Mouse (Mus musculus) myocyte (in vitro differentiated cells): ENCODE data around the gene Armcx5. TPM values are rescaled to one million over a fixed set of nuclear protein-coding genes. Genes with fewer than 3 reads are reported as not detected.

Experiments
- H3K27me3 ChIP-seq: one replicate; pipeline ENCODE4 v1.6.1; 2011; ENCODE audit not compliant: control insufficient read depth, insufficient read depth, insufficient read length
- H3K36me3 ChIP-seq: one replicate; pipeline ENCODE4 v1.6.1; 2011; ENCODE audit not compliant: control insufficient read depth, insufficient read depth
- H3K4me2 ChIP-seq: one replicate; pipeline ENCODE4 v1.6.1; 2011; ENCODE audit warnings: low read depth, control low read depth
- H3K4me3 ChIP-seq: one replicate; pipeline ENCODE4 v1.5.1; 2011; ENCODE audit warnings: mild to moderate bottlenecking, control low read depth, moderate library complexity
- H3K79me2 ChIP-seq: one replicate; pipeline ENCODE4 v1.6.1; 2011; ENCODE audit not compliant: control insufficient read depth, insufficient read depth
- H3ac ChIP-seq: one replicate; pipeline ENCODE4 v1.6.1; 2011; ENCODE audit not compliant: control insufficient read depth, insufficient read length
- CEBPB ChIP-seq: IDR thresholded peaks from 2 replicates; pipeline ENCODE4 v1.6.1; 2011; ENCODE audit warnings: mild to moderate bottlenecking, moderate library complexity; ENCODE audit not compliant: poor library complexity, insufficient read depth, severe bottlenecking
- E2F4 ChIP-seq: IDR thresholded peaks from one replicate; pipeline ENCODE4 v1.6.1; 2011; ENCODE audit warnings: mild to moderate bottlenecking, control low read depth, moderate library complexity; ENCODE audit not compliant: insufficient read depth
- MAX ChIP-seq: IDR thresholded peaks from one replicate; pipeline ENCODE4 v1.6.1; 2011; ENCODE audit warnings: low read depth, mild to moderate bottlenecking, control low read depth
- MYOD1 ChIP-seq, 3 experiments: IDR thresholded peaks; one replicate each; pipeline ENCODE4 v1.6.1; 2011; ENCODE audit warnings: control low read depth in 2 of 3, low read depth in 2 of 3, mild to moderate bottlenecking in 2 of 3, moderate library complexity in 1 of 3; ENCODE audit not compliant: insufficient read length in 2 of 3, control insufficient read depth in 1 of 3
- MYOG ChIP-seq, 3 experiments: IDR thresholded peaks; one replicate each; pipeline ENCODE4 v1.6.1; 2011; ENCODE audit warnings: control low read depth in 2 of 3, low read depth in 2 of 3, mild to moderate bottlenecking in 2 of 3; ENCODE audit not compliant: insufficient read length in 2 of 3, control insufficient read depth in 1 of 3, insufficient read depth in 1 of 3
- POLR2A ChIP-seq: IDR thresholded peaks from one replicate; pipeline ENCODE4 v1.6.1; 2011; ENCODE audit warnings: low read depth, mild to moderate bottlenecking, control low read depth, moderate library complexity; ENCODE audit not compliant: insufficient read length
- POLR2AphosphoS2 ChIP-seq: IDR thresholded peaks from one replicate; pipeline ENCODE4 v1.6.1; 2011; ENCODE audit warnings: low read depth, control low read depth; ENCODE audit not compliant: insufficient read length
- REST ChIP-seq: IDR thresholded peaks from one replicate; pipeline ENCODE4 v1.6.1; 2011; ENCODE audit warnings: mild to moderate bottlenecking, control low read depth, moderate library complexity; ENCODE audit not compliant: insufficient read depth, insufficient read length
- SRF ChIP-seq: IDR thresholded peaks from one replicate; pipeline ENCODE4 v1.6.1; 2011; ENCODE audit warnings: low read depth; ENCODE audit not compliant: control insufficient read depth, insufficient read length
- TCF12 ChIP-seq: IDR thresholded peaks from one replicate; pipeline ENCODE4 v1.6.1; 2011; ENCODE audit warnings: mild to moderate bottlenecking, control low read depth; ENCODE audit not compliant: poor library complexity, insufficient read depth, severe bottlenecking
- TCF3 ChIP-seq: IDR thresholded peaks from one replicate; pipeline ENCODE4 v1.6.1; 2011; ENCODE audit warnings: low read depth, control low read depth; ENCODE audit not compliant: insufficient read length
- USF1 ChIP-seq: IDR thresholded peaks from one replicate; pipeline ENCODE4 v1.6.1; 2011; ENCODE audit warnings: low read depth, mild to moderate bottlenecking, control low read depth, moderate library complexity
- polyA plus RNA-seq: library from polyadenylated mRNA; unstranded; fragments of >200 nt; fragmentation: generic; extraction: Trizol; gene quantifications from one replicate; pipeline ENCODE4 v1.2.1, GENCODE M21; 2012; ENCODE audit warnings: missing spikeins

Armcx5 gene
- 1.7 TPM for polyA plus RNA-seq

GRCm38 (mm10) chrX:135742304-135743055, at the start of gene Armcx5, which contains the start of gene Gprasp1:
TSS of gene Armcx5 (plus strand) at chrX:135742733.
TSS of gene Gprasp1 (plus strand) at chrX:135742733.
- Histone ChIP-seq H3K27me3 (no peaks in the 10 kb centered on the region), H3K79me2 (peaks cover 15% of the 10 kb centered on the region), H3K4me2 (peak within 1 kb of the TSS; percentile 82), H3ac (no peak within 1 kb of the TSS), H3K4me3 (peak within 1 kb of the TSS; percentile 65), H3K36me3 (no peaks in the 10 kb centered on the region)
- peak; percentile 76 for TF ChIP-seq SRF
- no peak for TF ChIP-seq E2F4
- peak; percentile 71 for TF ChIP-seq POLR2AphosphoS2
- no peak for TF ChIP-seq TCF12
- peak; percentile 66 for TF ChIP-seq POLR2A
- TF ChIP-seq REST, result no peak
- no peak for TF ChIP-seq MAX
- TF ChIP-seq TCF3, result no peak

GRCm38 (mm10) chrX:135693633-135694032, 48.9 kb upstream of the Armcx5 start, which contains the start of gene Tcp11x2:
TSS of gene Tcp11x2 (minus strand) at chrX:135693790.
- no peaks in the 10 kb centered on the region for H3K36me3 ChIP-seq
- no peaks in the 10 kb centered on the region for H3K27me3 ChIP-seq
- TF ChIP-seq MYOD1 (IDR thresholded peaks at IDR 0.05; ENCODE audit: control insufficient read depth in 1 of 3, insufficient read length in 2 of 3, low read depth in 2 of 3) (no peak), CEBPB (no peak), MAX (no peak), USF1 (no peak), TCF12 (no peak), POLR2A (no peak), TCF3 (no peak), POLR2AphosphoS2 (no peak), SRF (no peak), E2F4 (no peak), REST (no peak), MYOG (IDR thresholded peaks at IDR 0.05; ENCODE audit: control insufficient read depth in 1 of 3, insufficient read depth in 1 of 3, insufficient read length in 2 of 3, low read depth in 2 of 3) (no peak)
- peak within 1 kb of the TSS; percentile 9 for H3K4me2 ChIP-seq
- no peak within 1 kb of the TSS for H3K4me3 ChIP-seq
- no peaks in the 10 kb centered on the region for H3K79me2 ChIP-seq
- H3ac ChIP-seq, result no peak within 1 kb of the TSS

- H3K27me3 ChIP-seq, result no peaks in the 10 kb centered on the region
- TF ChIP-seq POLR2AphosphoS2 (no peak), POLR2A (no peak), SRF (no peak)
- no peak overlapping the region for H3K4me3 ChIP-seq
- H3ac ChIP-seq, result no peak overlapping the region
- no peaks in the 10 kb centered on the region for H3K79me2 ChIP-seq
- H3K36me3 ChIP-seq, result no peaks in the 10 kb centered on the region
- H3K4me2 ChIP-seq, result no peak overlapping the region
These were observed 39.4 kb upstream of the Armcx5 start for GRCm38 (mm10) chrX:135703111-135703510.

GRCm38 (mm10) chrX:135704349-135704748, 38.2 kb upstream of the Armcx5 start:
- Histone ChIP-seq H3ac (no peak overlapping the region), H3K4me3 (no peak overlapping the region), H3K4me2 (no peak overlapping the region), H3K27me3 (no peaks in the 10 kb centered on the region), H3K79me2 (no peaks in the 10 kb centered on the region), H3K36me3 (no peaks in the 10 kb centered on the region)
- no peak for TF ChIP-seq SRF
- TF ChIP-seq MAX, result no peak
- no peak for TF ChIP-seq MYOD1 (IDR thresholded peaks at IDR 0.05; ENCODE audit: control insufficient read depth in 1 of 3, insufficient read length in 2 of 3, low read depth in 2 of 3)
- TF ChIP-seq E2F4, result no peak
- TF ChIP-seq POLR2A, result no peak
- TF ChIP-seq MYOG (IDR thresholded peaks at IDR 0.05; ENCODE audit: control insufficient read depth in 1 of 3, insufficient read depth in 1 of 3, insufficient read length in 2 of 3, low read depth in 2 of 3), result no peak
- TF ChIP-seq REST, result no peak
- no peak for TF ChIP-seq TCF3
- TF ChIP-seq TCF12, result no peak
- TF ChIP-seq POLR2AphosphoS2, result no peak
- TF ChIP-seq CEBPB, result no peak
- TF ChIP-seq USF1, result no peak

GRCm38 (mm10) chrX:135712845-135713244, 29.7 kb upstream of the Armcx5 start:
- Histone ChIP-seq H3K4me3 (no peak overlapping the region), H3K4me2 (no peak overlapping the region)
- TF ChIP-seq E2F4 (no peak), USF1 (no peak), REST (no peak), POLR2AphosphoS2 (no peak), MYOD1 (IDR thresholded peaks at IDR 0.05; ENCODE audit: control insufficient read depth in 1 of 3, insufficient read length in 2 of 3, low read depth in 2 of 3) (no peak), SRF (no peak), MYOG (IDR thresholded peaks at IDR 0.05; ENCODE audit: control insufficient read depth in 1 of 3, insufficient read depth in 1 of 3, insufficient read length in 2 of 3, low read depth in 2 of 3) (no peak), TCF3 (no peak), TCF12 (no peak), MAX (no peak), POLR2A (no peak), CEBPB (no peak)

More at GRCm38 (mm10) chrX:135712845-135713244, 29.7 kb upstream of the Armcx5 start:
- H3K36me3 ChIP-seq, result no peaks in the 10 kb centered on the region
- no peaks in the 10 kb centered on the region for H3K27me3 ChIP-seq
- no peak overlapping the region for H3ac ChIP-seq
- no peaks in the 10 kb centered on the region for H3K79me2 ChIP-seq
